Mouse (Mus musculus) neural tube, embryonic 14.5 days (tissue): ENCODE data around the gene Col11a1. TPM values are rescaled to one million over a fixed set of nuclear protein-coding genes. Genes with fewer than 3 reads are reported as not detected.

Experiments
- ATAC-seq: fragments of 200-750 bp; cut with Nextera tagmentation; 2 replicates; pipeline ENCODE4 v1.8.0; 2017; ENCODE audit warnings: low read depth, mild to moderate bottlenecking, moderate TSS enrichment, moderate library complexity
- H3K27ac ChIP-seq: fragments of 300-500 bp; sonication (generic); 2 replicates; pipeline ENCODE4 v1.5.1; 2014; ENCODE audit warnings: low read depth, mild to moderate bottlenecking, control low read depth, low read length, moderate library complexity, mixed read lengths
- H3K27me3 ChIP-seq: fragments of 300-500 bp; sonication (generic); 2 replicates; pipeline ENCODE4 v1.6.1; 2014; ENCODE audit warnings: low read length; ENCODE audit not compliant: control insufficient read depth, insufficient read depth
- H3K36me3 ChIP-seq: fragments of 300-500 bp; sonication (generic); 2 replicates; pipeline ENCODE4 v1.6.1; 2014; ENCODE audit warnings: low read length, mixed read lengths; ENCODE audit not compliant: control insufficient read depth, insufficient read depth
- H3K4me1 ChIP-seq: fragments of 300-500 bp; sonication (generic); 2 replicates; pipeline ENCODE4 v1.6.1; 2014; ENCODE audit warnings: low read length; ENCODE audit not compliant: control insufficient read depth, insufficient read depth
- H3K4me2 ChIP-seq: fragments of 300-500 bp; sonication (generic); 2 replicates; pipeline ENCODE4 v1.6.1; 2014; ENCODE audit warnings: mild to moderate bottlenecking, low read depth, low read length, control low read depth
- H3K4me3 ChIP-seq: fragments of 300-500 bp; sonication (generic); 2 replicates; pipeline ENCODE4 v1.5.1; 2014; ENCODE audit warnings: low read depth, low read length, control low read depth, mixed read lengths
- H3K9ac ChIP-seq: fragments of 300-500 bp; sonication (generic); replicated peaks from 2 replicates; pipeline ENCODE4 v1.6.1; 2014; ENCODE audit warnings: low read depth, mild to moderate bottlenecking, control low read depth, low read length, mixed read lengths
- H3K9me3 ChIP-seq: fragments of 300-500 bp; sonication (generic); 2 replicates; pipeline ENCODE4 v1.6.1; 2016; ENCODE audit warnings: low read length; ENCODE audit not compliant: control insufficient read depth
- WGBS: fragments of 180-500 bp; shearing (Covaris S2); extraction: QIAGEN DNeasy Blood & Tissue Kit; methylation state at CpG from one replicate; pipeline ENCODE4 v1.1.7; 2014; 5-methylcytosine and 5-hydroxymethylcytosine counted together
- polyA plus RNA-seq: library from polyadenylated mRNA; unstranded; fragments of >200 nt; fragmentation: Nextera tagmentation; extraction: Ambion mirVana; gene quantifications from 2 replicates; pipeline ENCODE4 v1.2.1, GENCODE M21; 2014

The Col11a1 gene
- polyA plus RNA-seq, 1 experiment from 2014 or later, result 10.3 TPM

DNA sequence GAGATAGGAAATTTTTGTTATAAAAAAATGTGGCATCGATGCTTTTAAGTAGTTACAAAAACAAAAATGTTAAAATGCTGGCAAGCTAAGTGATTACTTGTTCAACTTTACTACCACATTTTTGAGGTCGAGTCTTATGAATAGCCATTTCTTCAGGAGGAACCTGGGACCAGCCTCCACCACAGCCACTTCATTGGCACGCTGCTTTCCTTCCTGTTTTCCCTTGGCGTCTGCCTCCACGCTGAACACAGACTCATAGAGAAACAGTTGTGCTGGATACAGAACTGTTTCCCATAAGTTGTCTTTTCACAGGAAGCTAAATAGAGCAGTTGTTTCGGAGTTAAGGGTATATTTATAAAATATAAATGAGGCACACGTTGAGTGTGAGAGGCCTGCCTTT, 69.0 kb downstream of the Col11a1 start:
- Histone ChIP-seq H3K4me1 (no peaks in the 10 kb centered on the region), H3K9ac (no peak overlapping the region), H3K4me3 (no peak overlapping the region), H3K36me3 (no peaks in the 10 kb centered on the region), H3K9me3 (no peaks in the 10 kb centered on the region), H3K27ac (no peak overlapping the region), H3K4me2 (no peak overlapping the region), H3K27me3 (no peaks in the 10 kb centered on the region)
- no peak for ATAC-seq
- WGBS, result 73% methylated on average over 7 of the region's 7 CpGs

DNA sequence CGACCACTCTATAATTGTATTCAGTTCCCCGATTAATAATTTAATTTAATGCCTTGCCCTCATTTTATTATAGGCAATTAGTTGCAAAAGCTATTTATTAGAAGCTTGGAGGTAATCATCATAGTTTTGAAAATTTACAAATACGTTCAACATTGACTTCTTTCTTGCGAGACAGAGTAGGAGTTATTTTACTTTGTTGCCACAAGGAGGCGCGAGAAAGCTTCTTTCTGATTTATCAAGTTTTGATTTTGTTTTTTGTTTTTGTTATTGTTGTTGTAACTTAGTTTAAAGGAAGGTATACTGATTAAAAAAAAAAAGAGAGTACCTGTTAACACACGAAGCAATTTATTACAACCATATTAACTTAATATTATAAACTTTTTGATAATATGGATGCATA, 76.8 kb downstream of the Col11a1 start:
- 28% methylated on average over 7 of the region's 7 CpGs for WGBS
- no peaks in the 10 kb centered on the region for H3K27me3 ChIP-seq
- H3K9ac ChIP-seq, result no peak overlapping the region
- no peak overlapping the region for H3K4me3 ChIP-seq
- H3K9me3 ChIP-seq, result no peaks in the 10 kb centered on the region
- ATAC-seq, result no peak
- no peak overlapping the region for H3K4me2 ChIP-seq
- H3K4me1 ChIP-seq, result no peaks in the 10 kb centered on the region
- H3K36me3 ChIP-seq, result no peaks in the 10 kb centered on the region
- H3K27ac ChIP-seq, result no peak overlapping the region

DNA sequence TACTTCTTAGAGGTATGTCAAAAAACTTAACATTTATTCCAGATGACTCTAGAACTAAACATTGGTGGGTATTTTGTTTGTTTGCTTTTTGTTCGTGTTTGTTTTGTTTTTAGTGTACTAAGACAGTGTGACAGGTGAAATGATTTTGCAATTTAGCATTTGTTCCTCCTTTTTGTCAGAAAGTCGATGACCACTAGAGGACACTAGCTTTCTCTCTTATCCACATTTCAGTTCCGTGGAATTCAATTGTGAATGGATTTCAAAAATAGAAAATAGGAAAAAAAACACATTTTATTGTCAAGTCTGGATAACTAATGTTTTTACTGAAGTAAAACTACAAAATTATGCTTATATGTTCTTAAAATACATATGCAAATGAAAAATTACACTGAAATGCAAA, 116.8 kb downstream of the Col11a1 start:
- no peak overlapping the region for H3K4me3 ChIP-seq
- H3K27ac ChIP-seq, result no peak overlapping the region
- no peaks in the 10 kb centered on the region for H3K36me3 ChIP-seq
- 29% methylated on average over 3 of the region's 3 CpGs for WGBS
- H3K9ac ChIP-seq, result no peak overlapping the region
- no peaks in the 10 kb centered on the region for H3K4me1 ChIP-seq
- no peaks in the 10 kb centered on the region for H3K27me3 ChIP-seq
- no peak overlapping the region for H3K4me2 ChIP-seq
- H3K9me3 ChIP-seq, result no peaks in the 10 kb centered on the region
- ATAC-seq, result no peak

DNA sequence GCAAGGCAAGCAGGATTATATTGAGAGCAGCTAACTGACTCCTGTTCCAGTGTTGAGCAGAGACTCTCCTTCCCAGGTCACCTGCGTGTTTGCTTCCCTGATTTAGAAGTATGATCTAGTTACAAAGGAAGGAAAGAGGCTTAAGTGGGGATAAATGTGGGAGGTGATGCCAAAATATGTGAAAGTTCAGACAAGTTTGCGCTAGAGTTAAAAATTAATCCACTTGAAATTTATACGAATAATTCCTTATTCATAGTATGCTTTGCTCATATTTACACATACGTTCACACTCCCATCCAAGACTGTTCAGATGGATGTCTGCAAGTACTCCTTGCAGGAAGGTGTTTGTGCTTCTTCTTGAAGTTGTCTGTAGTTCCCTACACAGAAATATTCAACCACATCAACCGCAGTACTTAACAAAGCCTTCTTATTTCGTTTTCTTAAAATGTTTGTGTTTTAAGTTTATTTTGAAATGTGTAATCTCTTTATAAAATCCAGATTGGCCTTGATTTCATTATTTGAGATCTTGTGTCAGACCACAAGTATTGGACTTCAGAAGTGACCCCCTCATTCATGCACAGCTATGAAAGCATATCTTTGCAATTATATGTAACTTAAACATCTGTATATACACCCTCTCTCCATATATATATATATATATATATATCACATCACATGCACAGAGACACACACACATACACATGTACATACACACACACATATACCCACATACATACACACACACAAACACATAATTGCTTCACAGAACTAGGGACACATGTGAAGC, 167.8 kb downstream of the Col11a1 start:
- Histone ChIP-seq H3K4me3 (no peak overlapping the region), H3K36me3 (no peaks in the 10 kb centered on the region), H3K9ac (no peak overlapping the region), H3K27ac (no peak overlapping the region), H3K4me1 (no peaks in the 10 kb centered on the region), H3K9me3 (no peaks in the 10 kb centered on the region), H3K27me3 (no peaks in the 10 kb centered on the region), H3K4me2 (no peak overlapping the region)
- no peak for ATAC-seq
- WGBS, result 94% methylated on average over 6 of the region's 6 CpGs

DNA sequence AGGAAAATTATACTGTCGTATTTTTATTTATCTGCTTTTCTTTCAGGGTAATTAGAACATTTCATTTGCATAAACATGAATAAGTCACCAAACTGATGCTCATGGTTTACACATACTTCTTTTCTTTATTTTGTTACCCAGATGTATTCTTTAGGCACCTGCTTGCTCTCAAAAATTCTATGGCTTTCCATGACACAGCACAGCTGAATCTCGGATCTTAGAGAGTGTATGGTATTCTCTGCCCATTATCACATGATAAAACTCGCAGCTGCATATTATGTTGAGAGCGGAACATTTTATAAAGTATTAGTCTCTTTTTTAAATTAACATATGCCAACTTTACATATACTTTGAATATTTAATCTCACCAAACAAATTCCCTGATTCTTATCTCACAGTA, 181.9 kb downstream of the Col11a1 start:
- Histone ChIP-seq H3K4me3 (no peak overlapping the region), H3K4me1 (no peaks in the 10 kb centered on the region), H3K9me3 (no peaks in the 10 kb centered on the region), H3K36me3 (no peaks in the 10 kb centered on the region), H3K27ac (no peak overlapping the region), H3K9ac (no peak overlapping the region), H3K27me3 (no peaks in the 10 kb centered on the region), H3K4me2 (no peak overlapping the region)
- WGBS, result 88% methylated on average over 4 of the region's 4 CpGs
- ATAC-seq, result no peak

DNA sequence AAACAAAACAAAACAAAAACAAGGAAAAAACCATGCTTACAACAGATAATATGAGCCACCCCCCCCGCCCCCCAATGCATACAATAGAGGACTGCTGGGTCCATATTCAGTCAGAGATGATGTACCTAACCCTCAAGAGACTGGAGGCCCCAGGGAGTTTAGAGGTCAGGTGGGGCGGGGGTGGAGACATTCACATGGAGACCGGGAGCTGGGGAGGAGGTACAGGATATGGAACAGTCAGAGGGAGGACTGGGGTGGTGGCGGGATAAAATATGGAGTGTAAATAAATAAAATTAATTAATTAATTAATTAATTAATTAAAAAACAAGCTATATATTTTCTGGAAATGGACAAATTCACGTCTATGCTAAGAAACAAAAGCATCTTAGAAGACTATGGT, 185.8 kb downstream of the Col11a1 start:
- no peaks in the 10 kb centered on the region for H3K9me3 ChIP-seq
- WGBS, result 79% methylated on average over 5 of the region's 5 CpGs
- H3K36me3 ChIP-seq, result no peaks in the 10 kb centered on the region
- no peak overlapping the region for H3K4me2 ChIP-seq
- no peaks in the 10 kb centered on the region for H3K4me1 ChIP-seq
- H3K4me3 ChIP-seq, result no peak overlapping the region
- no peak for ATAC-seq
- H3K9ac ChIP-seq, result no peak overlapping the region
- no peaks in the 10 kb centered on the region for H3K27me3 ChIP-seq
- no peak overlapping the region for H3K27ac ChIP-seq

DNA sequence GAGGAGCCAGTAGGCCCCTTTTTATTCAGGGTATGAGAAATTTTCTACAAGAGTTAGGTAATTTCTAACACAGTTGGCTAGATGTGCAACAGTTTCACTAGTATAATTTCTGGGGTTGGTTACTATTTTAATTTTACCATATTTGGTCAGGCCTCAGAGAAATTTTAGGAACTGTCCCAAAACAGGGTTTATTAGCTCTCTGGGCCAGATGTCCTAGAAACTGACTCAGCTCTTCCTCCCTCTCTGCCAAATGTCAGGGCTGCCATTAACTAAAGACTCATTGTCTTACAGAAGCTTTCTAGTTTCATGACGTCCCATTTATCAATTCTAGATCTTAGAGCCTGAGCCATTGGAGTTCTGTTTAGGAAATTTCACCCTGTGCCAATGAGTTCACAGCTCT, 199.2 kb downstream of the Col11a1 start:
- WGBS, result 58% methylated on average over 1 of the region's 1 CpGs
- no peak for ATAC-seq
- Histone ChIP-seq H3K9me3 (no peaks in the 10 kb centered on the region), H3K4me1 (no peaks in the 10 kb centered on the region), H3K9ac (no peak overlapping the region), H3K27ac (no peak overlapping the region), H3K4me2 (no peak overlapping the region), H3K27me3 (no peaks in the 10 kb centered on the region), H3K4me3 (no peak overlapping the region), H3K36me3 (no peaks in the 10 kb centered on the region)
